Mouse (Mus musculus): ENCODE data around the gene Cpb2.
A peak's percentile ranks its signal among the peaks of the same experiment; 100 is the strongest.

Gene Cpb2

GRCm38 (mm10) chr14:75246024-75247000 lies 4.2 kb downstream of the Cpb2 start:
- no peak for DNase-seq (ENCODE audit: low spot score)

GRCm38 (mm10) chr14:75250432-75250831 lies 8.3 kb downstream of the Cpb2 start:
- no peak for DNase-seq (ENCODE audit: low spot score)

DNA sequence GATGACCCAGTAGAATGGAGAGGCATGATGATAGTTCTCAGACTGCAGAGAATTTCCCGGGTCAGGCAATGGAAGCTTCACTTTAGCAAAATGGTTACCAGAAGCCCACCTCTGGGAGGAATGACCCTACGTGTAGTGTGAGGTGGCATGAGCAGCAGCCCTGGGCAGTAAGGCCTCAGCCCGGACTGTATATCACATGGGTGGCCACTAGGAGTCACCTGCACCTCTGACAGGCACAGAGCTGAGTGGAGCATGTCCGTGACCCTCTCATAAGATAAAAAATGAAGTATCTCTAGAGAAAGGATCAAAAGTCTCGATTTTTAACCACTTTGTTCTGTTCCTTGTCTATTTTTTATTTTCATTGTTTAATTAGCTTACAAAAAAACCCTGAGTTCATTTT lies 14.4 kb downstream of the Cpb2 start:
- DNase-seq (ENCODE audit: low spot score), result no peak

GRCm38 (mm10) chr14:75269531-75269930 lies 27.4 kb downstream of the Cpb2 start:
- DNase-seq (ENCODE audit: low spot score), result no peak

DNA sequence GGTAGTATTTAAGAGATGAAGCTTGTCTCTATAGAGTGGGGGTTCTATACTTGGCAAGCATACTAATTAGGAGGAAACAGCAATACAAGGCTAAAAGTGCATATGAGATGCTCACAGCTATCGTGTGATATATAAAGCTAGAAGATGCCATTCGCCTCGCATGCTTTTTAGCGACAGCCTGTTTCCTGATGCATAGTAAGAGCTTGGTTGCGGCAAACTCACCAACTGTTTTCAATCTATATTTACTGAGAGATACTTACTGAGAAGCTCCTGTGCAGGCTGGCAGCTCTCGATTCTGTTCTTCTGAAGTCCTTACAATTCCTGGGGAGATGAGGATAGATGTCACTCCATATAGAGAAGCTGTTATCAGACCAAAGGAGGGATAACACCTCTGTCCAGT lies 37.6 kb downstream of the Cpb2 start:
- no peak for DNase-seq (ENCODE audit: low spot score)

- no peak for DNase-seq (ENCODE audit: low spot score)
Measured at GRCm38 (mm10) chr14:75280406-75280805, 38.3 kb downstream of the Cpb2 start.

DNA sequence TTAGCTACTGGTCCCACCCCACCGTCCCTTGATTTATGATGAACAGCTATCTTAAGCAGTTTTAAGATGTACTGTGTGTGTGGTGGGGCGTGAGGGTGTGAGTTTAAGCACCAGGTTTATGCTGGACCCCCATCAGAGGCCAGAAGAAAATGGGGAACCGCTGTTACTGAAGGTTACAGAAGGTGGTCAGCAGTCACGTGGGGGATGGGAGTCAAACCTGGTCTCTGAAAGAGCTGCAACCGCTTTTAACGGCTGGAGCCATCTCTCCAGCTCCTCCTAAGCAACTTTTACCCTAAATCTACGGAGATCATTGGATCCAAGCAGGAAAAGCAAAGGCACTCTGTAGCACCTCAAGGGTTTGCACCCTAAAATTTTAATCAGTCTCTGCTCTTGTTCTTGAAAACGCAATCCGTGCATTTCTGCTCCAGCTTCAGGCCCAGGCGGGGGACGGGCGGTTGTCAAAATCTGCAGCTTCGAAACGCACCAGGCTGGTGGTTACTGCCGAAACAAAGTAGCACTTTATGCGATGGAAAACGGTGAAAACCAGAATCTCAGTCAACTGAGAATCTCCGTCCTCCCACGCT lies 41.6 kb downstream of the Cpb2 start:
- no peak for DNase-seq (ENCODE audit: low spot score)

GRCm38 (mm10) chr14:75284193-75284915 lies 42.3 kb downstream of the Cpb2 start, which contains the start of gene Zc3h13:
Gene Zc3h13 (plus strand): TSS chr14:75284373.
- peak; percentile 97 for DNase-seq (ENCODE audit: low spot score)

DNA sequence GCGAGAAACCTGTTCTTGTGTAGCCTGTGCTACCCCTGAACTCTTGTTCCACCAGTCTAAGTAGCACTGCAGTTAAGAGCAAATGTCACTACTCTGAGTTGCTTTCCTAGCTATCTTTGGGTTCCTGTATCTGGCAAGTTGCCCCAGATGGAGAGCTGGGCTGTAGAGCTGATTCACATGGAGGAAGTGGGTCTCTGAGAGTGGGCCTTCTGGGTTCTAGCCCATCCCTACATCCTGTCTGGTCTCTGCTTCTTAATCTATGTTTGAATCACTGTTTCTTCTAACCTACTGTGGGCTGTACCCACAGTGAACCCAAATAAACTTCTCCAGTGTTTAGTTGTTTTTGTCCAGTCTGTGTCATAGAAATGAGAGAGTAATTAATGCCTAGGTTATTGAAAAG lies 59.0 kb downstream of the Cpb2 start:
- no peak for DNase-seq (ENCODE audit: low spot score)

DNA sequence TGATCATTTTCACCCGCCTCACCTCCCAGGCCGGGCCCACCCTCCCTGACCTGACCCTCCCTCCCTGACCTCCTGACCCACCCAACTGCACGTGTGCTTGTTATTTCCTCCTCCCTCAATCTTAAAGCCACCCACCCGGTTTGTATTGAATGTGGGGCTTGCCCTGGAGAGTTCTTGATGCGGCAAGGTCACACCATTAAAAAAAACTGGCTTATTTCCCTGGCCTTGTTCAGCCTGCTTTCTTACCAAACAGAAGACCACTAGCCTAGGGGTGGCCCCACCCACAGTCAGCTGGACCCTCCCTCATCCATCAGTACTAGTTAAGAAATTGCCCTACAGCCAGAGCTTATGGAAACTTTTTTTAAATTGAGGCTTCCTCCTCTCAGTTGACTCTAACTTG lies 61.7 kb downstream of the Cpb2 start:
- DNase-seq (ENCODE audit: low spot score), result no peak

- no peak for DNase-seq (ENCODE audit: low spot score)
Measured at GRCm38 (mm10) chr14:75307855-75308254, 65.8 kb downstream of the Cpb2 start.

- DNase-seq (ENCODE audit: low spot score), result no peak
Measured at GRCm38 (mm10) chr14:75309336-75309992, 67.4 kb downstream of the Cpb2 start.

GRCm38 (mm10) chr14:75314484-75314883 lies 72.4 kb downstream of the Cpb2 start:
- DNase-seq (ENCODE audit: low spot score), result no peak

DNA sequence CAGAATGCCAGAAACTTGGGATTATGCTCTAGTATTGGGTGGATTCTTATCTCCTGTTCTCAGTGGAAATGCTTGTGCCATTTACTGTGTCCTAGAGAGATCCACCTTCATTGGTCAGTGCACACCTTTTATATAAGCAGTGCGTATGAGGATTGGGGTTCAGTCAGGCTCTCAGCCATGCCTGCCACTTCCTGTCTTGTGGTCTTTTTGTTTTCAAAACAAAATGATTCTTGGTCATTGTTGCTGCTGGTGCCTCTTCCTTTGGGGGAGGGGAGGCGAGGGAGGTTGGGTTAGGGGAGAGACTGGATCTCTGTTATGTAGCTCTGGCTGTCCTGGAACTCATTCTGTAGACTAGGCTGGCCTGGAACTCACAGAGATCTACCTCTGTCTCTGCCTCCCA lies 76.6 kb downstream of the Cpb2 start:
- no peak for DNase-seq (ENCODE audit: low spot score)

GRCm38 (mm10) chr14:75320269-75320668 lies 78.2 kb downstream of the Cpb2 start:
- no peak for DNase-seq (ENCODE audit: low spot score)

DNA sequence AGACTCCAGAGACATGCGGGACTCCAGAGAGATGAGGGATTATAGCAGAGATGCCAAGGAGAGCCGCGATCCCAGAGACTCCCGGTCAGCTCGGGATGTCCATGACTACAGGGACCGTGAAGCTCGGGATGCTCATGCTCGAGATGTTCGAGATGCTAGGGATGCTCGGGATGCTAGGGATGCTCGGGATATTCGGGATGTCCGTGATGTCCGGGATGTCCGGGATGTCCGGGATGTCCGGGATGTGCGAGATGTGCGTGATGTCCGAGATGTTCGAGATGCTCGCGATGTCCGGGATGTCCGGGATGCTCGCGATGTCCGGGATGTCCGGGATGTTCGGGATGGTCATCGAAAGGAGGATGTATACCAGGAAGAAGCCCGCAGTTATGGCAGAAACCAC lies 81.3 kb downstream of the Cpb2 start:
- DNase-seq (ENCODE audit: low spot score), result no peak

DNA sequence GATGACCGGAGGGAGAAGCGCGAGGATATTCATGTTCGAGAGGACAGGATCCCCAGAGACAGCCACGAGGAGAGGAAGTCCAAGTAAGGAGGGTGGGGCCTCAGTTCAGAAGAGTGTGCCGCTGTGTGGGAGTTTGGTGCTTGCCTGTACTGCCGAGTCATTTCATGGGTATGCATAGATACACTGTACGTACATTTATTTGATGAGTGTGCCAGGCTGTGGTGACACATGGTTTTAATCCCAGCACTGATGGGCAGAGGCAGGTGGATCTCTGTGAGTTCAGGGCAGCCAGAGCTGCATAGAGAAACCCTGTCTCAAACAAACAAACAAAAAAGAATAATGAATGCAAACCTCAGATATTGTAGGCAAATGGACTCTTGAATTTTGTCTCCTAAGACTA lies 86.0 kb downstream of the Cpb2 start:
- DNase-seq (ENCODE audit: low spot score), result no peak

DNA sequence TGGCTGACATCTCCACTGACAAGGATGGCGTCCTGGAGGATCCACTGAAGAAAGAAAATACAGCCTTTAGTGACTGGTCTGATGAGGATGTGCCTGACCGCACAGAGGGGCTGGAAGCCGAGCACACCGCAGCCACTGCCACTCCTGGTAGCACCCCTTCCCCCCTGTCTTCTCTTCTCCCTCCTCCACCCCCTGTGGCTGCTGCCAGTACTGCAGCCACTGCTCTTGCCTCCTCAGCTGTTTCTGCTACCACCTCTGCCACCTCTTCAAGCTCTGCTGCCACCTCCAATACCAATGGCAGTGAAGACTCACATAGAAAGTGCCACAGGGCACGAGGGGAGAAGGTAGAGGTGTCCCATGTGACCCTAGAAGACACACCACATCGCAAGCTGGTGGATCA lies 88.5 kb downstream of the Cpb2 start:
- DNase-seq (ENCODE audit: low spot score), result no peak
